Comparison of ENCODE assay signal across 8 mouse cellular contexts in genomic region chr14:54528446-54529111, GRCm38 (mm10). TPM values are rescaled to one million over a fixed set of nuclear protein-coding genes. Genes with fewer than 3 reads are reported as not detected.
DNase-seq lines count a peak whose midpoint lies in the region; ATAC-seq and TF ChIP-seq lines count a peak whose summit lies in the region.

No protein-coding gene starts in this region.

- ATAC-seq in forebrain, embryonic 11.5 days (replicated peaks; ENCODE audit: low FRiP score) = peak; percentile 77
- peak; percentile 73 for ATAC-seq in heart, postnatal 0 days (ENCODE audit: insufficient read depth, low read depth)
- ATAC-seq in liver, embryonic 16.5 days (ENCODE audit: low read depth) = 0 out of 2 replicates have a peak, but pooled peaks have one; percentile 35
- 0 out of 2 replicates have a peak, but pooled peaks have one; percentile 62 for ATAC-seq in neural tube, embryonic 13.5 days (ENCODE audit: low read depth)

- peak overlapping the region; percentile 6; the same call in 1 of the 2 replicates for H3K4me2 ChIP-seq in forebrain, embryonic 11.5 days (ENCODE audit: low read depth, low read length, severe bottlenecking)
- peak overlapping the region; percentile 8; the same call in 1 of the 2 replicates for H3K4me2 ChIP-seq in heart, postnatal 0 days (ENCODE audit: low read depth, low read length)
- H3K4me2 ChIP-seq in liver, embryonic 16.5 days (ENCODE audit: low read depth, low read length) = no peak overlapping the region
- peak overlapping the region; percentile 65 for H3K4me2 ChIP-seq in neural tube, embryonic 13.5 days

- TF ChIP-seq EP300 in heart, postnatal 0 days (IDR thresholded peaks at IDR 0.05; ENCODE audit: low read depth) = no peak

- H3K4me3 ChIP-seq in forebrain, embryonic 11.5 days (ENCODE audit: low read depth, low read length) = no peak overlapping the region
- no peak overlapping the region for H3K4me3 ChIP-seq in heart, postnatal 0 days (ENCODE audit: low read depth, low read length)
- no peak overlapping the region for H3K4me3 ChIP-seq in liver, embryonic 16.5 days (ENCODE audit: low read depth, low read length)
- H3K4me3 ChIP-seq in neural tube, embryonic 13.5 days = no peak overlapping the region
- no peak overlapping the region for H3K4me3 ChIP-seq in testis, adult 2 months (ENCODE audit: control insufficient read depth, low read depth, low read length)

- no peak overlapping the region; the same call in 1 of the 2 replicates for H3K9ac ChIP-seq in forebrain, embryonic 11.5 days (ENCODE audit: low read length)
- H3K9ac ChIP-seq in heart, postnatal 0 days (replicated peaks; ENCODE audit: low read depth, low read length) = no peak overlapping the region
- no peak overlapping the region for H3K9ac ChIP-seq in liver, embryonic 16.5 days (ENCODE audit: low read depth, low read length)
- no peak overlapping the region for H3K9ac ChIP-seq in neural tube, embryonic 13.5 days

- H3K4me1 ChIP-seq in forebrain, embryonic 11.5 days (replicated peaks; ENCODE audit: control insufficient read depth, insufficient read depth, low read length) = peaks cover 3% of the 10 kb centered on the region; the same call in 1 of the 2 replicates
- no peaks in the 10 kb centered on the region; the same call in 1 of the 2 replicates for H3K4me1 ChIP-seq in heart, postnatal 0 days (ENCODE audit: control insufficient read depth, insufficient read depth)
- H3K4me1 ChIP-seq in liver, embryonic 16.5 days (ENCODE audit: control insufficient read depth, low read depth, low read length) = peaks cover 2% of the 10 kb centered on the region; the same call in 1 of the 2 replicates
- peaks cover 15% of the 10 kb centered on the region for H3K4me1 ChIP-seq in neural tube, embryonic 13.5 days (replicated peaks)
- H3K4me1 ChIP-seq in testis, adult 2 months (ENCODE audit: control insufficient read depth, insufficient read depth, low read length) = peaks cover 11% of the 10 kb centered on the region

- WGBS in forebrain, embryonic 11.5 days = 11% methylated on average over 17 of the region's 17 CpGs
- 10% methylated on average over 17 of the region's 17 CpGs for WGBS in heart, postnatal 0 days
- WGBS in liver, embryonic 16.5 days (ENCODE audit: insufficient replicate concordance) = 9% methylated on average over 17 of the region's 17 CpGs
- WGBS in neural tube, embryonic 13.5 days = 17% methylated on average over 17 of the region's 17 CpGs

- peak; percentile 84 for DNase-seq in CD4-positive, CD25-positive, alpha-beta regulatory T cell, adult 2 months (ENCODE audit: low read depth, low spot score)
- DNase-seq in c-Kit-positive CD71-negative TER-119-negative erythroid progenitor cells, embryonic 14.5 days (ENCODE audit: low read depth) = peak; percentile 74
- DNase-seq in forebrain, embryonic 11.5 days (ENCODE audit: low spot score) = peak; percentile 94
- DNase-seq in heart, postnatal 0 days (ENCODE audit: low spot score) = peak; percentile 81
- DNase-seq in kidney, postnatal 36 days = peak; percentile 84 to 92

- H3K27me3 ChIP-seq in forebrain, embryonic 11.5 days (ENCODE audit: control insufficient read depth, insufficient read depth, low read length) = no peaks in the 10 kb centered on the region
- H3K27me3 ChIP-seq in heart, postnatal 0 days (ENCODE audit: control insufficient read depth, insufficient read depth, low read length) = no peaks in the 10 kb centered on the region
- peaks cover 7% of the 10 kb centered on the region for H3K27me3 ChIP-seq in liver, embryonic 16.5 days (ENCODE audit: control insufficient read depth, insufficient read depth, low read depth, low read length)
- H3K27me3 ChIP-seq in neural tube, embryonic 13.5 days = no peaks in the 10 kb centered on the region
- no peaks in the 10 kb centered on the region for H3K27me3 ChIP-seq in testis, adult 2 months (ENCODE audit: control insufficient read depth, insufficient read depth, low read length)

- H3K36me3 ChIP-seq in forebrain, embryonic 11.5 days (ENCODE audit: control insufficient read depth, insufficient read depth, low read length) = no peaks in the 10 kb centered on the region
- no peaks in the 10 kb centered on the region for H3K36me3 ChIP-seq in heart, postnatal 0 days (replicated peaks; ENCODE audit: control insufficient read depth, insufficient read depth, low read length)
- H3K36me3 ChIP-seq in liver, embryonic 16.5 days (ENCODE audit: control insufficient read depth, insufficient read depth) = no peaks in the 10 kb centered on the region
- H3K36me3 ChIP-seq in neural tube, embryonic 13.5 days = no peaks in the 10 kb centered on the region
- no peaks in the 10 kb centered on the region for H3K36me3 ChIP-seq in testis, adult 2 months (ENCODE audit: control insufficient read depth, insufficient read depth, low read length)

- H3K27ac ChIP-seq in forebrain, embryonic 11.5 days (ENCODE audit: low read depth, low read length) = no peak overlapping the region
- H3K27ac ChIP-seq in heart, postnatal 0 days (ENCODE audit: low read depth) = no peak overlapping the region
- H3K27ac ChIP-seq in liver, embryonic 16.5 days (ENCODE audit: low read length) = no peak overlapping the region
- peak overlapping the region; percentile 86 for H3K27ac ChIP-seq in neural tube, embryonic 13.5 days (replicated peaks)
- H3K27ac ChIP-seq in testis, adult 2 months (ENCODE audit: control insufficient read depth, insufficient read depth, low read depth, low read length) = no peak overlapping the region

- no peaks in the 10 kb centered on the region for H3K9me3 ChIP-seq in forebrain, embryonic 11.5 days (ENCODE audit: control insufficient read depth, low read length)
- H3K9me3 ChIP-seq in heart, postnatal 0 days (replicated peaks; ENCODE audit: control insufficient read depth, low read length) = no peaks in the 10 kb centered on the region
- H3K9me3 ChIP-seq in liver, embryonic 16.5 days (replicated peaks; ENCODE audit: control insufficient read depth, low read length) = no peaks in the 10 kb centered on the region
- H3K9me3 ChIP-seq in neural tube, embryonic 13.5 days = no peaks in the 10 kb centered on the region

- peak; percentile 83 for TF ChIP-seq CTCF in heart, postnatal 0 days (IDR thresholded peaks at IDR 0.05; ENCODE audit: low read depth)
- peak; percentile 92 for TF ChIP-seq CTCF in testis, adult 2 months (IDR thresholded peaks at IDR 0.05; ENCODE audit: control insufficient read depth, insufficient read depth, insufficient replicate concordance, low read depth, low read length)

- TF ChIP-seq POLR2A in testis, adult 2 months (IDR thresholded peaks at IDR 0.05; ENCODE audit: control insufficient read depth, low read depth, low read length) = no peak

RNA-seq across cellular contexts. Expression of gene Prmt5, which starts 11.3 kb away (rescaled TPM):
- polyA plus RNA-seq in forebrain, embryonic 11.5 days (2014; fragmentation: Nextera tagmentation; extraction: Ambion mirVana) = 142 and 151 TPM in 2 replicates
- total RNA-seq in heart, postnatal 0 days (2014; rRNA removed; ENCODE audit: low replicate concordance) = 35.0 and 42.0 TPM in 2 replicates
- 30.6 and 31.6 TPM in 2 replicates for polyA plus RNA-seq in heart, postnatal 0 days (2015; fragmentation: Nextera tagmentation; extraction: Ambion mirVana)
- 20.6 and 21.6 TPM in 2 replicates for polyA plus RNA-seq in liver, embryonic 16.5 days (2015; fragmentation: Nextera tagmentation; extraction: Ambion mirVana)
- polyA plus RNA-seq in neural tube, embryonic 13.5 days (2015; fragmentation: Nextera tagmentation; extraction: Ambion mirVana) = 91.6 and 95.0 TPM in 2 replicates
- 17.5 and 19.0 TPM in 2 replicates for polyA plus RNA-seq in testis, adult 2 months (2012; rRNA removed)

RNA-seq across cellular contexts. Expression of gene Haus4, which starts 25.8 kb away (rescaled TPM):
- 50.6 and 55.5 TPM in 2 replicates for polyA plus RNA-seq in forebrain, embryonic 11.5 days (2014; fragmentation: Nextera tagmentation; extraction: Ambion mirVana)
- 84.6 and 109 TPM in 2 replicates for total RNA-seq in heart, postnatal 0 days (2014; rRNA removed; ENCODE audit: low replicate concordance)
- polyA plus RNA-seq in heart, postnatal 0 days (2015; fragmentation: Nextera tagmentation; extraction: Ambion mirVana) = 26.3 and 27.0 TPM in 2 replicates
- 31.5 and 32.2 TPM in 2 replicates for polyA plus RNA-seq in liver, embryonic 16.5 days (2015; fragmentation: Nextera tagmentation; extraction: Ambion mirVana)
- polyA plus RNA-seq in neural tube, embryonic 13.5 days (2015; fragmentation: Nextera tagmentation; extraction: Ambion mirVana) = 26.3 and 28.6 TPM in 2 replicates
- polyA plus RNA-seq in testis, adult 2 months (2012; rRNA removed) = 107 and 125 TPM in 2 replicates

RNA-seq across cellular contexts. Expression of gene Ajuba, which starts 48.8 kb away (rescaled TPM):
- 51.6 and 59.7 TPM in 2 replicates for polyA plus RNA-seq in forebrain, embryonic 11.5 days (2014; fragmentation: Nextera tagmentation; extraction: Ambion mirVana)
- 24.8 and 32.5 TPM in 2 replicates for total RNA-seq in heart, postnatal 0 days (2014; rRNA removed; ENCODE audit: low replicate concordance)
- polyA plus RNA-seq in heart, postnatal 0 days (2015; fragmentation: Nextera tagmentation; extraction: Ambion mirVana) = 9.9 and 11.3 TPM in 2 replicates
- polyA plus RNA-seq in liver, embryonic 16.5 days (2015; fragmentation: Nextera tagmentation; extraction: Ambion mirVana) = 5.0 and 6.1 TPM in 2 replicates
- 11.3 and 15.5 TPM in 2 replicates for polyA plus RNA-seq in neural tube, embryonic 13.5 days (2015; fragmentation: Nextera tagmentation; extraction: Ambion mirVana)
- 10.0 and 12.5 TPM in 2 replicates for polyA plus RNA-seq in testis, adult 2 months (2012; rRNA removed)

RNA-seq across cellular contexts. Expression of gene Rem2, which starts 52.7 kb away (rescaled TPM):
- polyA plus RNA-seq in forebrain, embryonic 11.5 days (2014; fragmentation: Nextera tagmentation; extraction: Ambion mirVana) = 18.8 and 19.8 TPM in 2 replicates
- 0.77 TPM in 1 of 2 replicates, not detected in the other for total RNA-seq in heart, postnatal 0 days (2014; rRNA removed; ENCODE audit: low replicate concordance)
- 0.15 and 0.27 TPM in 2 replicates for polyA plus RNA-seq in heart, postnatal 0 days (2015; fragmentation: Nextera tagmentation; extraction: Ambion mirVana)
- 0.09 and 0.34 TPM in 2 replicates for polyA plus RNA-seq in liver, embryonic 16.5 days (2015; fragmentation: Nextera tagmentation; extraction: Ambion mirVana)
- 47.8 and 51.3 TPM in 2 replicates for polyA plus RNA-seq in neural tube, embryonic 13.5 days (2015; fragmentation: Nextera tagmentation; extraction: Ambion mirVana)
- polyA plus RNA-seq in testis, adult 2 months (2012; rRNA removed) = 0.25 and 0.28 TPM in 2 replicates
